Mouse (Mus musculus): ENCODE results near the gene Olfr1241. TPM values are rescaled to one million over a fixed set of nuclear protein-coding genes. Genes with fewer than 3 reads are reported as not detected.

Gene Olfr1241
- polyA plus RNA-seq (2012; rRNA removed): not detected in 2 replicates

- no peak for DNase-seq (ENCODE audit: low read depth)
- TF ChIP-seq POLR2A (IDR thresholded peaks at IDR 0.05; ENCODE audit: borderline replicate concordance, extremely low read depth, insufficient read depth, insufficient read length, poor library complexity, severe bottlenecking) (no peak), CTCF (IDR thresholded peaks at IDR 0.05; ENCODE audit: borderline replicate concordance, extremely low read depth, insufficient read depth, insufficient read length) (no peak)
Measured at GRCm38 (mm10) chr2:89487026-89487425, at the start of gene Olfr1241. Olfr1241 (minus strand) TSS chr2:89487126.

- TF ChIP-seq POLR2A (IDR thresholded peaks at IDR 0.05; ENCODE audit: borderline replicate concordance, extremely low read depth, insufficient read depth, insufficient read length, poor library complexity, severe bottlenecking): no peak
- TF ChIP-seq CTCF (IDR thresholded peaks at IDR 0.05; ENCODE audit: borderline replicate concordance, extremely low read depth, insufficient read depth, insufficient read length): no peak
- DNase-seq (ENCODE audit: low read depth): no peak
Measured at GRCm38 (mm10) chr2:89531387-89531786, 44.5 kb upstream of the Olfr1241 start, which contains the start of gene Olfr1243. Olfr1243 (minus strand) TSS chr2:89531487.

- no peak for DNase-seq (ENCODE audit: low read depth)
- no peak for TF ChIP-seq CTCF (IDR thresholded peaks at IDR 0.05; ENCODE audit: borderline replicate concordance, extremely low read depth, insufficient read depth, insufficient read length)
Measured at GRCm38 (mm10) chr2:89498235-89498634, 11.3 kb upstream of the Olfr1241 start, which contains the start of gene Olfr1242. Olfr1242 (minus strand) TSS chr2:89498335.

GRCm38 (mm10) chr2:89442900-89443299 lies 44.0 kb downstream of the Olfr1241 start, which contains the start of gene Olfr1240:
Olfr1240 (minus strand) TSS chr2:89443000.
- TF ChIP-seq CTCF (IDR thresholded peaks at IDR 0.05; ENCODE audit: borderline replicate concordance, extremely low read depth, insufficient read depth, insufficient read length) (no peak), POLR2A (IDR thresholded peaks at IDR 0.05; ENCODE audit: borderline replicate concordance, extremely low read depth, insufficient read depth, insufficient read length, poor library complexity, severe bottlenecking) (no peak)
- DNase-seq (ENCODE audit: low read depth): no peak

Other genes starting within 250 kb of the Olfr1241 start
- not detected in 2 replicates for gene Olfr1228, start 233.1 kb downstream of the Olfr1241 start, polyA plus RNA-seq (2012; rRNA removed)
- not detected in 2 replicates for gene Olfr1229, start 199.1 kb downstream of the Olfr1241 start, polyA plus RNA-seq (2012; rRNA removed)
- gene Olfr1230, start 189.9 kb downstream of the Olfr1241 start, polyA plus RNA-seq (2012; rRNA removed): not detected in 2 replicates
- gene Olfr1231, start 180.1 kb downstream of the Olfr1241 start, polyA plus RNA-seq (2012; rRNA removed): not detected in 2 replicates
- gene Olfr1232, start 157.5 kb downstream of the Olfr1241 start, polyA plus RNA-seq (2012; rRNA removed): not detected in 2 replicates
- not detected in 2 replicates for gene Olfr1233, start 144.7 kb downstream of the Olfr1241 start, polyA plus RNA-seq (2012; rRNA removed)
- not detected in 2 replicates for gene Olfr1234, start 122.3 kb downstream of the Olfr1241 start, polyA plus RNA-seq (2012; rRNA removed)
- not detected in 2 replicates for gene Olfr1238, start 77.5 kb downstream of the Olfr1241 start, polyA plus RNA-seq (2012; rRNA removed)
- not detected in 2 replicates for gene Olfr1239, start 66.7 kb downstream of the Olfr1241 start, polyA plus RNA-seq (2012; rRNA removed)
- gene Olfr1240, start 44.1 kb downstream of the Olfr1241 start, polyA plus RNA-seq (2012; rRNA removed): not detected in 2 replicates
- gene Olfr1242, start 11.2 kb upstream of the Olfr1241 start, polyA plus RNA-seq (2012; rRNA removed): not detected in 2 replicates
- gene Olfr1243, start 44.4 kb upstream of the Olfr1241 start, polyA plus RNA-seq (2012; rRNA removed): not detected in 2 replicates
- gene Olfr1245, start 91.3 kb upstream of the Olfr1241 start, polyA plus RNA-seq (2012; rRNA removed): not detected in 2 replicates
- gene Olfr1246, start 106.0 kb upstream of the Olfr1241 start, polyA plus RNA-seq (2012; rRNA removed): not detected in 2 replicates
- not detected in 2 replicates for gene Olfr1247, start 127.0 kb upstream of the Olfr1241 start, polyA plus RNA-seq (2012; rRNA removed)
- gene Olfr1248, start 131.1 kb upstream of the Olfr1241 start, polyA plus RNA-seq (2012; rRNA removed): not detected in 2 replicates
- gene Olfr1249, start 147.9 kb upstream of the Olfr1241 start, polyA plus RNA-seq (2012; rRNA removed): not detected in 2 replicates
- not detected in 2 replicates for gene Olfr1250, start 174.3 kb upstream of the Olfr1241 start, polyA plus RNA-seq (2012; rRNA removed)
- not detected in 2 replicates for gene Olfr1251, start 184.8 kb upstream of the Olfr1241 start, polyA plus RNA-seq (2012; rRNA removed)
- gene Olfr1252, start 237.9 kb upstream of the Olfr1241 start, polyA plus RNA-seq (2012; rRNA removed): not detected in 2 replicates